Mouse (Mus musculus) MEL (cell line): ENCODE data around the gene Mri1.

ENCODE experiments used
- CTCF ChIP-seq, 3 experiments: IDR thresholded peaks in 2 of 3; conservative IDR thresholded peaks in 1 of 3; 2 replicates each; pipeline ENCODE4 v1.5.1; 2011 to 2012; ENCODE audit warnings: low read length in 3 of 3, low read depth in 2 of 3, mild to moderate bottlenecking in 2 of 3, improper control_type of control experiment in 1 of 3, inconsistent platforms in 1 of 3, mixed read lengths in 1 of 3, moderate library complexity in 1 of 3; ENCODE audit not compliant: control insufficient read depth in 1 of 3, insufficient read depth in 1 of 3, poor library complexity in 1 of 3, severe bottlenecking in 1 of 3
- E2F4 ChIP-seq: IDR thresholded peaks from 2 replicates; pipeline ENCODE4 v1.6.1; 2011; ENCODE audit warnings: low read depth, low read length, improper control_type of control experiment, borderline replicate concordance
- GATA1 ChIP-seq: IDR thresholded peaks from 2 replicates; pipeline ENCODE4 v1.6.1; 2011; ENCODE audit warnings: low read depth, low read length, improper control_type of control experiment
- MAFK ChIP-seq: IDR thresholded peaks from 2 replicates; pipeline ENCODE4 v1.6.1; 2011; ENCODE audit warnings: low read depth, mild to moderate bottlenecking, low read length, improper control_type of control experiment, borderline replicate concordance
- MAX ChIP-seq: IDR thresholded peaks from 2 replicates; pipeline ENCODE4 v1.6.1; 2011; ENCODE audit warnings: low read length, improper control_type of control experiment
- MXI1 ChIP-seq: IDR thresholded peaks from 2 replicates; pipeline ENCODE4 v1.6.1; 2011; ENCODE audit warnings: mild to moderate bottlenecking, low read depth, low read length, improper control_type of control experiment
- RAD21 ChIP-seq: IDR thresholded peaks from 2 replicates; pipeline ENCODE4 v1.6.1; 2011; ENCODE audit warnings: mild to moderate bottlenecking, low read depth, low read length, improper control_type of control experiment
- TAL1 ChIP-seq: IDR thresholded peaks from 2 replicates; pipeline ENCODE4 v1.6.1; 2012; ENCODE audit warnings: mild to moderate bottlenecking, inconsistent platforms, low read length, moderate library complexity, mixed read lengths
- USF2 ChIP-seq, 2 experiments: IDR thresholded peaks; 2 replicates each; pipeline ENCODE4 v1.6.1; 2011 to 2012; ENCODE audit warnings: improper control_type of control experiment in 2 of 2, low read length in 2 of 2, borderline replicate concordance in 1 of 2, inconsistent platforms in 1 of 2, low read depth in 1 of 2, mild to moderate bottlenecking in 1 of 2; ENCODE audit not compliant: insufficient read depth in 1 of 2
- ZKSCAN1 ChIP-seq: IDR thresholded peaks from 2 replicates; pipeline ENCODE4 v1.6.1; 2012; ENCODE audit warnings: low read depth, mild to moderate bottlenecking, inconsistent platforms, low read length, improper control_type of control experiment, moderate library complexity
- ZMIZ1 ChIP-seq: IDR thresholded peaks from 2 replicates; pipeline ENCODE4 v1.6.1; 2012; ENCODE audit warnings: low read depth, mild to moderate bottlenecking, inconsistent platforms, low read length, improper control_type of control experiment, moderate library complexity

DNA sequence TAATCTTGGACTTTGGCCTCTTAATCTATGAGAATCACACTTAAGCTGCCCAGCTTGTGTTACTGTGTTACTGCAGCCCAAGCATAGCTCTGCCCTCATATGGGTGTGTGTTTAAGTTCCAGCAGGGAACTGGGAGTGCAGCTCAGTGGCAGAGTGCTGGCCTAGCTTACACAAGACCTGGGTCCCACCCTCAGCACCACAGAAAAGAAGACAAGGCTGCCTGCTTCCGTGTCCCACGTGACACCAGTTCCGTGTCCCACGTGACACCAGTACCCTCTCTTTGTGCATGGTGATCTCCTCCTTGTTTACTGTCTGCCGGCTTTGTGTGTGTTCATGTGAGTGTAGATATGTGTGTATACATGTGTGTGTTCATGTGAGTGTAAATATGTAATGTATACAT lies 39.0 kb downstream of the Mri1 start:
- no peak for TF ChIP-seq E2F4
- TF ChIP-seq ZKSCAN1, result no peak
- TF ChIP-seq CTCF (IDR thresholded peaks at IDR 0.05 in 2 of 3, conservative IDR thresholded peaks at IDR 0.05 in 1 of 3; ENCODE audit: control insufficient read depth in 1 of 3, insufficient read depth in 1 of 3, low read depth in 2 of 3, low read length in 3 of 3, poor library complexity in 1 of 3, severe bottlenecking in 1 of 3), result no peak
- no peak for TF ChIP-seq ZMIZ1
- no peak for TF ChIP-seq RAD21
- TF ChIP-seq GATA1, result no peak
- no peak for TF ChIP-seq MAX
- TF ChIP-seq USF2 (IDR thresholded peaks at IDR 0.05; ENCODE audit: borderline replicate concordance in 1 of 2, insufficient read depth in 1 of 2, low read depth in 1 of 2, low read length in 2 of 2), result no peak
- TF ChIP-seq MXI1, result no peak
- no peak for TF ChIP-seq TAL1
- no peak for TF ChIP-seq MAFK
